Mouse (Mus musculus) activated CD4-positive, CD25-positive, alpha-beta regulatory T cell, adult 4 months (primary cell): ENCODE data around the gene Sez6. TPM values are rescaled to one million over a fixed set of nuclear protein-coding genes. Genes with fewer than 3 reads are reported as not detected.
A peak's percentile ranks its signal among the peaks of the same experiment; 100 is the strongest.

ENCODE experiments used
- ATAC-seq: one replicate; pipeline ENCODE4 v1.8.0; 2017
- polyA plus RNA-seq, 2 experiments: library from polyadenylated mRNA; unstranded; fragments of 100-300 nt; shearing (Covaris generic); gene quantifications; one replicate each; pipeline ENCODE4 v1.2.1; 2017

The Sez6 gene
- polyA plus RNA-seq, 2 experiments from 2014 or later = 0.20 TPM; not detected in 1

GRCm38 (mm10) chr11:77981609-77982440, 51.2 kb downstream of the Sez6 start:
- ATAC-seq = peak; percentile 88

- ATAC-seq = peak; percentile 65
These were observed 51.9 kb downstream of the Sez6 start, which contains the start of gene Phf12 for GRCm38 (mm10) chr11:77982441-77982905. Phf12 (plus strand) TSS chr11:77982754.

GRCm38 (mm10) chr11:77983191-77983936, 52.8 kb downstream of the Sez6 start:
- no peak for ATAC-seq

- no peak for ATAC-seq
These were observed 53.6 kb downstream of the Sez6 start for GRCm38 (mm10) chr11:77983937-77984835.

- ATAC-seq = no peak
These were observed 54.2 kb downstream of the Sez6 start for GRCm38 (mm10) chr11:77984836-77985231.

- ATAC-seq = no peak
These were observed 55.0 kb downstream of the Sez6 start for GRCm38 (mm10) chr11:77985541-77986065.

GRCm38 (mm10) chr11:77989071-77989690, 58.6 kb downstream of the Sez6 start:
- no peak for ATAC-seq

GRCm38 (mm10) chr11:77995556-77995955, 65.0 kb downstream of the Sez6 start:
- ATAC-seq = no peak

- ATAC-seq = no peak
These were observed 75.8 kb downstream of the Sez6 start for GRCm38 (mm10) chr11:78006446-78006845.

- ATAC-seq = peak; percentile 49
These were observed 89.1 kb downstream of the Sez6 start for GRCm38 (mm10) chr11:78019676-78020075.

- ATAC-seq = peak; percentile 19
These were observed 93.0 kb downstream of the Sez6 start for GRCm38 (mm10) chr11:78023607-78024006.

Other genes starting within 250 kb of the Sez6 start
- gene Nufip2, start 244.6 kb upstream of the Sez6 start, polyA plus RNA-seq = 10 to 100 TPM; 16.2 to 20.5 TPM
- under 1 TPM in 1 of 2 experiments, not detected in 1; 0.73 TPM for gene Cryba1, start 205.5 kb upstream of the Sez6 start, polyA plus RNA-seq
- gene Myo18a, start 167.6 kb upstream of the Sez6 start, polyA plus RNA-seq = 10 to 100 TPM; 22.1 to 29.7 TPM
- gene Gm10277, start 143.1 kb upstream of the Sez6 start, polyA plus RNA-seq = under 1 TPM; 0.20 to 0.57 TPM
- 1 to 10 TPM in 1 of 2 experiments, under 1 TPM in 1; 0.52 to 1.6 TPM for gene Pipox, start 36.7 kb upstream of the Sez6 start, polyA plus RNA-seq
- gene Phf12, start 52.0 kb downstream of the Sez6 start, polyA plus RNA-seq = 10 to 100 TPM; 24.8 to 27.2 TPM
- gene Dhrs13, start 101.5 kb downstream of the Sez6 start, polyA plus RNA-seq = 1 to 10 TPM; 1.3 to 2.4 TPM
- 10 to 100 TPM; 23.2 to 28.6 TPM for gene Flot2, start 107.1 kb downstream of the Sez6 start, polyA plus RNA-seq
- 10 to 100 TPM; 36.3 to 40.0 TPM for gene Eral1, start 149.6 kb downstream of the Sez6 start, polyA plus RNA-seq
- 10 to 100 TPM; 12.0 to 15.8 TPM for gene Fam222b, start 163.9 kb downstream of the Sez6 start, polyA plus RNA-seq
- 1 to 10 TPM; 3.4 to 5.0 TPM for gene Traf4, start 234.8 kb downstream of the Sez6 start, polyA plus RNA-seq
- 10 to 100 TPM in 1 of 2 experiments, 1 to 10 TPM in 1; 9.4 to 13.2 TPM for gene Nek8, start 245.9 kb downstream of the Sez6 start, polyA plus RNA-seq
- gene Tlcd1, start 245.9 kb downstream of the Sez6 start, polyA plus RNA-seq = 1 to 10 TPM; 2.3 to 4.3 TPM